Comparison of ENCODE assay signal across 11 mouse cellular contexts in the genomic region with DNA sequence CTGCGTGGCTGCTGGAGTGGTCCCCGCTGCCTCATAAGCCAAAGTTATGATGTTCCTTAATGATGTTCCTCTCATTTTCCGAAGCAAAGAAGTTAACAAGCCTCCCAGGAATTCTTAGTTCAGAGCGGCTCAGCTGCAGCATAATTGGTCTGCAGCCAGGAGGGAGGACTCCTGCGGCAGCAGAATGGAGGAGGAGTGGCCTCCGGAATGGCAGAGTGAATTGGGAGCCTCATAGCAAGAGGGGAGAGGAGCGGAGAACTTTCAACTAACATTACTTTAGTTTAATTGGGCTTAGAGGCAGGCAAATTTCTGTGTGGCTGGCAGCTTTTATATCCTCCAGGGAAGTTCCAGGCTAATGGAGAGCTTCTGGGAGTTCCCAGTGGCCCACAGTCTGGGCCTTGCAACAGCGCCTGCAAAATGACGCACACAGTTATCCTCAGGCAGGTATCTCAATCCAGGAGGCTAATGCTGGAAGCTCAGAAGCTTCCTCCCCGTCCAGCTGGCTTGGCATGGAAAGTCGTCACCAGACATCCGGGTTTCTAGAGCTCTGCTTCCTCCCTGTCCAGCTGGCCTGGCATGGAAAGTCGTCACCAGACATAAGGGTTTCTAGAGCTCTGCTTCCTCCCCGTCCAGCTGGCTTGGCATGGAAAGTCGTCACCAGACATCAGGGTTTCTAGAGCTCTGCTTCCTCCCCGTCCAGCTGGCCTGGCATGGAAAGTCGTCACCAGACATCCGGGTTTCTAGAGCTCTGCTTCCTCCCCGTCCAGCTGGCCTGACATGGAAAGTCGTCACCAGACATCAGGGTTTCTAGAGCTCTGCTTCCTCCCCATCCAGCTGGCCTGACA. TPM values are rescaled to one million over a fixed set of nuclear protein-coding genes. Genes with fewer than 3 reads are reported as not detected.
DNase-seq lines count a peak whose midpoint lies in the region; ATAC-seq and TF ChIP-seq lines count a peak whose summit lies in the region.
"Had no signal": no experiment of that assay in that cellular context is flagged by ENCODE, and none has a peak within 500 bp of the region (broad histone marks: within the 10 kb centered on the region; RNA-seq: fewer than 3 reads in every experiment).

No protein-coding gene starts in this region.

- H3K36me3 ChIP-seq in heart, embryonic 13.5 days: no peaks in the 10 kb centered on the region
- H3K36me3 ChIP-seq in heart, embryonic 11.5 days (ENCODE audit: control insufficient read depth, insufficient read depth, low read length): no peaks in the 10 kb centered on the region
- H3K36me3 ChIP-seq in lung, postnatal 0 days (ENCODE audit: insufficient read depth, low read length): no peaks in the 10 kb centered on the region
- H3K36me3 ChIP-seq in neural tube, embryonic 14.5 days (ENCODE audit: control insufficient read depth, insufficient read depth, low read length): no peaks in the 10 kb centered on the region

- H3K4me3 ChIP-seq in heart, embryonic 13.5 days: no peak overlapping the region
- H3K4me3 ChIP-seq in heart, embryonic 11.5 days (ENCODE audit: low read depth, low read length): no peak overlapping the region
- no peak overlapping the region for H3K4me3 ChIP-seq in lung, postnatal 0 days (ENCODE audit: low read depth, low read length)
- H3K4me3 ChIP-seq in neural tube, embryonic 14.5 days (ENCODE audit: low read depth, low read length): no peak overlapping the region

- 0 out of 2 replicates have a peak overlapping the region, but pooled peaks have one; percentile 6 for H3K27ac ChIP-seq in heart, embryonic 13.5 days (replicated peaks)
- H3K27ac ChIP-seq in heart, embryonic 11.5 days (ENCODE audit: low read depth, low read length): no peak overlapping the region
- no peak overlapping the region for H3K27ac ChIP-seq in lung, postnatal 0 days (ENCODE audit: low read length)
- H3K27ac ChIP-seq in neural tube, embryonic 14.5 days (ENCODE audit: low read depth, low read length): no peak overlapping the region

- H3K9ac ChIP-seq in heart, embryonic 13.5 days: no peak overlapping the region
- H3K9ac ChIP-seq in heart, embryonic 11.5 days (ENCODE audit: low read depth, low read length): no peak overlapping the region
- H3K9ac ChIP-seq in lung, postnatal 0 days (replicated peaks; ENCODE audit: low read depth): no peak overlapping the region
- no peak overlapping the region for H3K9ac ChIP-seq in neural tube, embryonic 14.5 days (replicated peaks; ENCODE audit: low read depth, low read length)

- no peak for ATAC-seq in heart, embryonic 13.5 days (ENCODE audit: extremely low read depth, insufficient number of reproducible peaks, low FRiP score, low TSS enrichment)
- ATAC-seq in heart, embryonic 11.5 days (replicated peaks; ENCODE audit: insufficient number of reproducible peaks, low FRiP score, low TSS enrichment): no peak
- ATAC-seq in lung, postnatal 0 days: no peak
- ATAC-seq in neural tube, embryonic 14.5 days (ENCODE audit: low read depth): peak; percentile 74; the same call in 1 of the 2 replicates

- TF ChIP-seq EP300 in lung, postnatal 0 days (IDR thresholded peaks at IDR 0.05): no peak

- H3K27me3 ChIP-seq in heart, embryonic 13.5 days (replicated peaks): no peaks in the 10 kb centered on the region
- H3K27me3 ChIP-seq in heart, embryonic 11.5 days (ENCODE audit: control insufficient read depth, insufficient read depth, low read length): no peaks in the 10 kb centered on the region
- no peaks in the 10 kb centered on the region for H3K27me3 ChIP-seq in lung, postnatal 0 days (replicated peaks; ENCODE audit: insufficient read depth, low read length)
- H3K27me3 ChIP-seq in neural tube, embryonic 14.5 days (ENCODE audit: control insufficient read depth, insufficient read depth, low read length): no peaks in the 10 kb centered on the region

- no peaks in the 10 kb centered on the region for H3K4me1 ChIP-seq in heart, embryonic 13.5 days
- H3K4me1 ChIP-seq in heart, embryonic 11.5 days (ENCODE audit: control insufficient read depth, insufficient read depth, low read length): no peaks in the 10 kb centered on the region
- H3K4me1 ChIP-seq in lung, postnatal 0 days (ENCODE audit: insufficient read depth, low read depth, low read length): no peaks in the 10 kb centered on the region
- no peaks in the 10 kb centered on the region for H3K4me1 ChIP-seq in neural tube, embryonic 14.5 days (ENCODE audit: control insufficient read depth, insufficient read depth, low read length)

- TF ChIP-seq CTCF in lung, postnatal 0 days (IDR thresholded peaks at IDR 0.05): no peak

- DNase-seq in lung, postnatal 0 days (ENCODE audit: low spot score): peak; percentile 55
- no peak for DNase-seq in lung, postnatal 14 days
- DNase-seq in gastrocnemius, postnatal 25 days: peak; percentile 25
- DNase-seq in cerebellum, postnatal 36 days: no peak
- DNase-seq in left cerebral cortex, adult 11 months (ENCODE audit: low spot score): no peak
- DNase-seq: cerebellum, adult 11-12 months had no signal

- H3K4me2 ChIP-seq in heart, embryonic 13.5 days: peak overlapping the region; percentile 21; the same call in 1 of the 2 replicates
- H3K4me2 ChIP-seq in heart, embryonic 11.5 days: no peak overlapping the region
- H3K4me2 ChIP-seq in lung, postnatal 0 days (replicated peaks; ENCODE audit: low read depth, low read length): no peak overlapping the region
- no peak overlapping the region for H3K4me2 ChIP-seq in neural tube, embryonic 14.5 days (ENCODE audit: low read depth, low read length)

- WGBS in heart, embryonic 13.5 days: 37% methylated on average over 20 of the region's 20 CpGs
- 47% methylated on average over 20 of the region's 20 CpGs for WGBS in heart, embryonic 11.5 days (ENCODE audit: insufficient replicate concordance)
- WGBS in lung, postnatal 0 days: 33% methylated on average over 20 of the region's 20 CpGs
- 36% methylated on average over 20 of the region's 20 CpGs for WGBS in neural tube, embryonic 14.5 days

- no peaks in the 10 kb centered on the region for H3K9me3 ChIP-seq in heart, embryonic 13.5 days
- H3K9me3 ChIP-seq in heart, embryonic 11.5 days (replicated peaks; ENCODE audit: control insufficient read depth, low read length): no peaks in the 10 kb centered on the region
- H3K9me3 ChIP-seq in lung, postnatal 0 days (ENCODE audit: low read length): no peaks in the 10 kb centered on the region
- H3K9me3 ChIP-seq in neural tube, embryonic 14.5 days (ENCODE audit: control insufficient read depth, low read length): no peaks in the 10 kb centered on the region

RNA-seq across cellular contexts. Expression of gene Olfr62, which starts 16.2 kb away (rescaled TPM):
- polyA plus RNA-seq in heart, embryonic 13.5 days (2015; fragmentation: Nextera tagmentation; extraction: Ambion mirVana): not detected in 2 replicates
- polyA plus RNA-seq in heart, embryonic 11.5 days (2014; fragmentation: Nextera tagmentation; extraction: Ambion mirVana): not detected in 2 replicates
- not detected in 2 replicates for polyA plus RNA-seq in lung, postnatal 0 days (2015; fragmentation: Nextera tagmentation; extraction: Ambion mirVana)
- not detected for total RNA-seq in gastrocnemius, postnatal 25 days (2021)
- not detected in 2 replicates for polyA plus RNA-seq in neural tube, embryonic 14.5 days (2014; fragmentation: Nextera tagmentation; extraction: Ambion mirVana)
- total RNA-seq: hematopoietic stem cell, adult 5-6 weeks had no signal
- polyA plus RNA-seq: liver, embryonic 16.5 days had no signal

RNA-seq across cellular contexts. Expression of gene Ebna1bp2, which starts 22.0 kb away (rescaled TPM):
- 76.0 and 78.9 TPM in 2 replicates for polyA plus RNA-seq in heart, embryonic 13.5 days (2015; fragmentation: Nextera tagmentation; extraction: Ambion mirVana)
- polyA plus RNA-seq in heart, embryonic 11.5 days (2014; fragmentation: Nextera tagmentation; extraction: Ambion mirVana): 106 and 111 TPM in 2 replicates
- 85.5 and 87.8 TPM in 2 replicates for polyA plus RNA-seq in lung, postnatal 0 days (2015; fragmentation: Nextera tagmentation; extraction: Ambion mirVana)
- 10 to 100 TPM; 25.1 to 26.9 TPM for total RNA-seq in gastrocnemius, postnatal 25 days (2021)
- polyA plus RNA-seq in neural tube, embryonic 14.5 days (2014; fragmentation: Nextera tagmentation; extraction: Ambion mirVana): 100.0 and 117 TPM in 2 replicates

RNA-seq across cellular contexts. Expression of gene Cfap57, which starts 22.0 kb away (rescaled TPM):
- polyA plus RNA-seq in heart, embryonic 13.5 days (2015; fragmentation: Nextera tagmentation; extraction: Ambion mirVana): 0.31 and 0.53 TPM in 2 replicates
- polyA plus RNA-seq in heart, embryonic 11.5 days (2014; fragmentation: Nextera tagmentation; extraction: Ambion mirVana): 1.2 and 1.5 TPM in 2 replicates
- 1.7 and 2.1 TPM in 2 replicates for polyA plus RNA-seq in lung, postnatal 0 days (2015; fragmentation: Nextera tagmentation; extraction: Ambion mirVana)
- not detected for total RNA-seq in gastrocnemius, postnatal 25 days (2021)
- 1.5 TPM in 2 replicates for polyA plus RNA-seq in neural tube, embryonic 14.5 days (2014; fragmentation: Nextera tagmentation; extraction: Ambion mirVana)

RNA-seq across cellular contexts. Expression of gene Olfr1342, which starts 50.0 kb away (rescaled TPM):
- polyA plus RNA-seq in heart, embryonic 13.5 days (2015; fragmentation: Nextera tagmentation; extraction: Ambion mirVana): 0.19 TPM in 1 of 2 replicates, not detected in the other
- polyA plus RNA-seq in heart, embryonic 11.5 days (2014; fragmentation: Nextera tagmentation; extraction: Ambion mirVana): not detected in 2 replicates
- polyA plus RNA-seq in lung, postnatal 0 days (2015; fragmentation: Nextera tagmentation; extraction: Ambion mirVana): 0.91 and 1.5 TPM in 2 replicates
- total RNA-seq in gastrocnemius, postnatal 25 days (2021): not detected
- not detected in 2 replicates for polyA plus RNA-seq in neural tube, embryonic 14.5 days (2014; fragmentation: Nextera tagmentation; extraction: Ambion mirVana)
- total RNA-seq: hematopoietic stem cell, adult 5-6 weeks had no signal
- polyA plus RNA-seq: liver, embryonic 16.5 days had no signal

Comparison
In these comparisons a context has a peak if more than half of its experiments do, and no peak if none do; other contexts are left out.
1. DNase-seq: peak in lung, postnatal 0 days (single experiment) and gastrocnemius, postnatal 25 days (single experiment); none in lung, postnatal 14 days (single experiment), cerebellum, postnatal 36 days (0 of 2) and left cerebral cortex, adult 11 months (single experiment).